Mouse (Mus musculus) bone marrow macrophage, adult 2 months (primary cell): ENCODE measurements around the gene Zmym4. TPM values are rescaled to one million over a fixed set of nuclear protein-coding genes. Genes with fewer than 3 reads are reported as not detected.

Source experiments
- H3K27ac ChIP-seq: 2 replicates; pipeline ENCODE4 v1.5.1; 2012; ENCODE audit warnings: low read depth, low read length; ENCODE audit not compliant: insufficient read depth
- H3K4me1 ChIP-seq: 2 replicates; pipeline ENCODE4 v1.6.1; 2012; ENCODE audit warnings: low read length; ENCODE audit not compliant: control insufficient read depth, insufficient read depth
- H3K4me3 ChIP-seq: 2 replicates; pipeline ENCODE4 v1.5.1; 2012; ENCODE audit warnings: mild to moderate bottlenecking, low read length, moderate library complexity; ENCODE audit not compliant: insufficient read depth
- CTCF ChIP-seq: IDR thresholded peaks from 2 replicates; pipeline ENCODE4 v1.5.1; 2012; ENCODE audit warnings: low read depth, mild to moderate bottlenecking, low read length, moderate library complexity
- POLR2A ChIP-seq: IDR thresholded peaks from 2 replicates; pipeline ENCODE4 v1.6.1; 2012; ENCODE audit warnings: mild to moderate bottlenecking, low read depth, low read length, borderline replicate concordance
- polyA plus RNA-seq: library from polyadenylated mRNA; stranded (reverse); fragments of >200 nt; gene quantifications from 2 replicates; pipeline ENCODE4 v1.2.4, GENCODE M21; 2012; ENCODE audit not compliant: missing spikeins, insufficient read depth, insufficient read length

Gene Zmym4
- polyA plus RNA-seq, 1 experiment, result 18.9 TPM

DNA sequence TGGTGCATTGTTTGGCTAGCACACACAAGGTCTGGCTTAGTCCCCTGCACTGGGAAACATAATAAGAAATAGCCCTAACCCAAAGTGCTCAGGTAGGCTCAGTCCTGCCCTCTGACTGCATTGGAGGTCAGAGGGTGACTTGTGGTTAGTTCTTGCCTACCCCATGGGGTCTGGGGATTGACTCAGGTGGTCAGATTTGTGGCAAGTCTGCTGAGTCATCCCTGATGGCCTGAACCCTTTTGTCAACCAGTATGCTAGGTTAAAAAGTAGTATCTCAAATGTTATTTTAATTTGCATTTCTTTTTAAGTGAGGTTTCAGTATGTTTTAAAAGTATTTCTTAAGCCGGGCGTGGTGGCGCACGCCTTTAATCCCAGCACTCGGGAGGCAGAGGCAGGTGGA is 136.8 kb downstream of the Zmym4 start:
- no peak overlapping the region for H3K27ac ChIP-seq
- no peak overlapping the region for H3K4me3 ChIP-seq
- no peaks in the 10 kb centered on the region for H3K4me1 ChIP-seq
- TF ChIP-seq CTCF, result no peak
- no peak for TF ChIP-seq POLR2A

DNA sequence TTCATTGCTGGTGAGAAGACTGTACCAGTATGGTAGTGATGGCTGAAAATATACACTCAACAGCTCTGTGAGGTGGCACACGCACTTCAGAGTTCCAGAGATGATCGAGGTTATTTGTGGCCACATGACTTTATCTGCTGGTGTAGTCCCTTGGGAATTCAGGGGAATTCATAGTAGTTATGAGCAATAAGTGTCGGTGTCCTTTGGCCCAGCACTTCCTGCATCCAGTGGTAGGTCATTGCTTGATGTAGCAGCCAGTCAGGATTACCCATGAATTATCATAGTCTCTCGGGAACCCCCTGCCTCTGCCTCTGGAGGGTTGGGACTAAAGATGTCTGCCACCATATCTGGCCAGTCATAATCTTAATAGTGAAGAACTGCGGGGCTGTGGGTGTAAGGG is 144.0 kb downstream of the Zmym4 start:
- no peak overlapping the region for H3K4me3 ChIP-seq
- TF ChIP-seq CTCF (no peak), POLR2A (no peak)
- H3K27ac ChIP-seq, result no peak overlapping the region
- peaks cover 7% of the 10 kb centered on the region for H3K4me1 ChIP-seq

DNA sequence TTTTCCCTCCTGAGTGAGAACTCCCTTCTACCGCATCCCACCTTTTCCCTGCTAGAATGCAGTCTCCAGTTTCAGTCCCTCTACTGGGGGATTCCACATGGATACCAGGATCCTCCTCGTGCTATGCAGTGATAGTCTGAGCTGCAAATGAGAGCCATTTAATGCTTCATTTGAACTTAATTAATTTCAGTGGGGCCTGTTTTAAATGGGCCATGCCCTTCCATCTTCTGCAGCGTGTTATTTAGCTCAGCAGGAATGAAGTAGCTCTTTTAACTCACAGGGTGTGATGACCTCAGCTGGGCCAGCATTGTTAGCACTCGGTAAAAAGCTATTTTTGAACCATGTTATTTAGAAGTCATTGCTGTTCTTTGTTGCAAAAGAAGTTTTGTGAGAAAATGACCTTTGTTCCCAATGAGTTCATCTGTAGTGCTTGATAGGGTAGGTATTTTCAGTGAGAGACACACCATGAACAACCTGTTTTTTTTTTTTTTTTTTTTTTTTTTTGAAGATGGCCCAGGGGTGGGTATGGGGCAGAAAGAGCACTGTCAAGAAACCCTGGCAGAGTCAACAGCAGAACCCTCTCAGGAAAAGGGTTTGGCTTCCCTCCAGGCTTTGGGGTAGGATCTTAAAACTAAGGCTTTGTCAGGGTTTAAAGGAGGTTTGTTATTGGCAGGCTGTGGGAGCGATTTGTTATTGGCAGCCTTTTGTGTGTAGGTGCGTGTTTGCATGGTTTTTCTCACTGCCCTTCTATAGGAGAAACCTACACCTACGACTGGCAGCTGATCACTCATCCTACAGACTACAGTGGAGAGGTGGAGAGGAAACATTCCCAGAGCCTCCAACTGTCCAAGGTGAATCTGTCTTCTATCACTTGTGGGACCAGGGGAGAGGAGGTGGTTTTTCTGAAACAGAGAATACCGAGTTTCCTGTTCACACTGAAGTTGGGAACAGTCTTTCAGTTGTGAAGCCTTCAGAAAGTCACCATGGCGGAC is 144.7 kb downstream of the Zmym4 start:
- no peak for TF ChIP-seq CTCF
- TF ChIP-seq POLR2A, result no peak
- Histone ChIP-seq H3K4me3 (no peak overlapping the region), H3K4me1 (peaks cover 7% of the 10 kb centered on the region), H3K27ac (no peak overlapping the region)

DNA sequence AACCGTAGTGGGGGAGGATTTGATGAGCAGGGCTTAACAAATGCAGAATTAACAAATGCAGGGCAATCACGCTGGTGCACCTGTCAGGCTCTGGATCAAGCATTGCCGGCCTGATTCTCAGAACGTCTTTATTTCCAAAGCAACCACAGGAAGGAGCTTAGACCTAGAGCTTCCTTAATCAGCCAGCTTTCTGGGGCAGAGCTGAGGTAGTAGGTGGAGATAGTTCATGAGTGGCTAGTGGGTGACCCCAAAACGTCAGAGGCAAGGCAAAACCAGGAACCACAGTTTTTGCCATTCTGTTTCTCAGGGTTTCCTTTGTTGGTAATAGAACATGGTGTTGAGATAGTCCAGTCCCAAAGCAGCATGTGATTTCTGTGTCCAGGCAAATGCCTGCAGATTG is 153.1 kb downstream of the Zmym4 start:
- TF ChIP-seq CTCF (no peak), POLR2A (no peak)

DNA sequence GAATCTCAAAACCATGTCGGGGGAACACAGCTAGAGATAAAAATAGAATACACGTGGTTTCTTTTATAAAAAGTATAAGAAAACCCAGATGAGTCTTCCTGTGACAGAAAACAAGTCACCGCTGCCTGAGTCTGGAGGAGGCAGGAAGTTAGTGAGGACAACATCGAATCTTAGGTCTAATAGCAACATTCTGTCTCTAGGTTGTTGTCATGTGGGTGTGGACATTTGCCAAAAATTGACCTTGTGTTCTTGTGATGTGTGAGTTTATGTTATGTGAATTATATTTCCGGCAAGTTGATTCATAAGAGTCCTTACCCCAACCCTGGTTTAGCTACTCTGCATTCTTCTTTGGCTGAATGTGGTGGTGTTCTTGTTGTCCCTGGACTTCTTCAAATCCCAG is 154.7 kb downstream of the Zmym4 start:
- no peak for TF ChIP-seq POLR2A
- no peak for TF ChIP-seq CTCF
- Histone ChIP-seq H3K4me3 (no peak overlapping the region), H3K4me1 (no peaks in the 10 kb centered on the region; the same call in 1 of the 2 replicates), H3K27ac (no peak overlapping the region)

More for the DNA sequence above, 153.1 kb downstream of the Zmym4 start:
- Histone ChIP-seq H3K4me1 (peaks cover 6% of the 10 kb centered on the region), H3K4me3 (no peak overlapping the region), H3K27ac (no peak overlapping the region)

Other genes with a start within 250 kb of the Zmym4 start
- gene Tfap2e, start 231.9 kb downstream of the Zmym4 start, polyA plus RNA-seq, result not detected in 2 replicates
- gene Ncdn, start 214.7 kb downstream of the Zmym4 start, polyA plus RNA-seq, result 10.8 and 13.1 TPM in 2 replicates
- 25.3 and 30.6 TPM in 2 replicates for gene AU040320, start 214.6 kb downstream of the Zmym4 start, polyA plus RNA-seq
- 229 and 243 TPM in 2 replicates for gene Sfpq, start 53.2 kb upstream of the Zmym4 start, polyA plus RNA-seq
- 8.2 and 13.2 TPM in 2 replicates for gene Zmym1, start 93.0 kb upstream of the Zmym4 start, polyA plus RNA-seq
- 26.1 and 27.3 TPM in 2 replicates for gene Zmym6, start 109.2 kb upstream of the Zmym4 start, polyA plus RNA-seq
- 24.9 and 34.6 TPM in 2 replicates for gene Tmem35b, start 155.6 kb upstream of the Zmym4 start, polyA plus RNA-seq
- not detected in 2 replicates for gene Dlgap3, start 201.1 kb upstream of the Zmym4 start, polyA plus RNA-seq